Mouse (Mus musculus) midbrain, embryonic 14.5 days (tissue): ENCODE measurements at regions not wholly inside any gene's neighbourhood (a gene's known extent, or its start where the extent isn't known, plus 50 kb on each side); places are given as distances from the start of the nearest gene placed in this dataset.

Experiments used
- ATAC-seq: fragments of 200-750 bp; cut with Nextera tagmentation; 2 replicates; pipeline ENCODE4 v1.8.0; 2017; ENCODE audit warnings: moderate number of reproducible peaks, moderate library complexity; ENCODE audit not compliant: low FRiP score, low TSS enrichment
- DNase-seq: peaks from one replicate; pipeline ENCODE4 v3.0.0-alpha.2; 2015
- H3K27ac ChIP-seq: fragments of 300-500 bp; sonication (generic); replicated peaks from 2 replicates; pipeline ENCODE4 v1.5.1; 2014; ENCODE audit warnings: mild to moderate bottlenecking, low read depth, low read length, moderate library complexity
- H3K27me3 ChIP-seq: fragments of 300-500 bp; sonication (generic); 2 replicates; pipeline ENCODE4 v1.6.1; 2014; ENCODE audit warnings: low read length, control low read depth, mixed read lengths; ENCODE audit not compliant: control insufficient read depth, insufficient read depth
- H3K36me3 ChIP-seq: fragments of 300-500 bp; sonication (generic); 2 replicates; pipeline ENCODE4 v1.6.1; 2014; ENCODE audit warnings: low read length, control low read depth; ENCODE audit not compliant: control insufficient read depth, insufficient read depth
- H3K4me1 ChIP-seq: fragments of 300-500 bp; sonication (generic); 2 replicates; pipeline ENCODE4 v1.6.1; 2014; ENCODE audit warnings: mild to moderate bottlenecking, antibody characterized with exemption, low read length, control low read depth; ENCODE audit not compliant: control insufficient read depth, insufficient read depth
- H3K4me2 ChIP-seq: fragments of 300-500 bp; sonication (generic); 2 replicates; pipeline ENCODE4 v1.6.1; 2014; ENCODE audit warnings: mild to moderate bottlenecking, low read length, moderate library complexity
- H3K4me3 ChIP-seq: fragments of 300-500 bp; sonication (generic); replicated peaks from 2 replicates; pipeline ENCODE4 v1.5.1; 2014; ENCODE audit warnings: low read depth, low read length
- H3K9ac ChIP-seq: fragments of 300-500 bp; sonication (generic); replicated peaks from 2 replicates; pipeline ENCODE4 v1.6.1; 2014; ENCODE audit warnings: mild to moderate bottlenecking, low read length, moderate library complexity
- H3K9me3 ChIP-seq: fragments of 300-500 bp; sonication (generic); 2 replicates; pipeline ENCODE4 v1.6.1; 2016; ENCODE audit warnings: low read length, control low read depth, mixed read lengths; ENCODE audit not compliant: control insufficient read depth
- WGBS: fragments of 180-500 bp; shearing (Covaris S2); extraction: QIAGEN DNeasy Blood & Tissue Kit; methylation state at CpG from one replicate; pipeline ENCODE4 v1.1.7; 2014; 5-methylcytosine and 5-hydroxymethylcytosine counted together

- Histone ChIP-seq H3K9ac (no peak overlapping the region), H3K27ac (no peak overlapping the region), H3K9me3 (no peaks in the 10 kb centered on the region), H3K4me3 (no peak overlapping the region), H3K36me3 (no peaks in the 10 kb centered on the region), H3K27me3 (no peaks in the 10 kb centered on the region), H3K4me2 (no peak overlapping the region), H3K4me1 (no peaks in the 10 kb centered on the region)
- no peak for DNase-seq
- ATAC-seq, result no peak
- 85% methylated on average over 3 of the region's 3 CpGs for WGBS
Observed at GRCm38 (mm10) chr1:147344027-147344426, 849.5 kb downstream of the Brinp3 start.
